Mouse (Mus musculus): ENCODE measurements around the gene Gramd1b. TPM values are rescaled to one million over a fixed set of nuclear protein-coding genes. Genes with fewer than 3 reads are reported as not detected.

Gene Gramd1b
- total RNA-seq, 4 experiments from 2014 or later: 134 to 191 (median 158) TPM

- DNase-seq (ENCODE audit: low spot score in 2 of 2): no peak
These were observed 261.3 kb downstream of the Gramd1b start for GRCm38 (mm10) chr9:40269880-40270279.

DNA sequence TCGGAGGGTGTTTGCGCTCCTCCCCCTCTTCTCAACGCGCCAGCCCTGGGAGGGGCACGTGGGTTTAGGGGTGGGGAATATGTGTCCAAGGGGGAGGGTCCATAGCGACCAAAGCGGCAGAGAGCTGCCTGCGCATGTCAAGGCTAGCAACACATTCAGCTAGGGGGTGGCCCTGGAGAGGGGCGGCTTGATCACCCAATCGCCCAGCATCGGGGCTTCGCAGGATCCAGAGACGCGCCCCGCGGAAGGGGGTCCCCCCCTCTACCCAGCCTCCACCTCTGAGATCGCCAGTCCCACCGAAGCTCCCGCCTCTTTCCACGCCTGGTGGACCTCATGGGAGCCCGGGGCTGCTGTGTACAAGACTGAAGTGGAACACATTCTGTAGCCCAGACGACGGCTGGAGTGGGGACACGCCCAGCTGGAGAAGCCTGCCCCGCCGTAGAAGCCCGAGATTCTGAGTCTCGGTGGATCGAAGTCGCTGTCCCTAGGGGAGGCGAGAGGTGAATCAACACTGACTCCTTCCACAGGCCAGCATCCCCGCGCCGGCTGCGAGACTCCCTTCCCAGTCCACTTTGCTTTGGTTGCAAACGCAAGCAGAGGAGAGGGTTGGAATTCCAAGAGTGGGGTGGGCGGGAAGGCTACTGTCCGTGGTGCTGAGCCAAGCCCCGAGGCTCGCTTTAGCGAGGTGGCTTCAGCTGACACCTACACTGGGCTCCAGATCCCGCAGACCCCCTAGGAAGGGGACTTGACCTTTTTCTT is 261.9 kb downstream of the Gramd1b start, which contains the start of gene Scn3b:
Gene Scn3b (plus strand): TSS at position 115 of the 759 bp plus-strand sequence.
- DNase-seq (ENCODE audit: low spot score in 2 of 2): peak; percentile 85 to 87

DNA sequence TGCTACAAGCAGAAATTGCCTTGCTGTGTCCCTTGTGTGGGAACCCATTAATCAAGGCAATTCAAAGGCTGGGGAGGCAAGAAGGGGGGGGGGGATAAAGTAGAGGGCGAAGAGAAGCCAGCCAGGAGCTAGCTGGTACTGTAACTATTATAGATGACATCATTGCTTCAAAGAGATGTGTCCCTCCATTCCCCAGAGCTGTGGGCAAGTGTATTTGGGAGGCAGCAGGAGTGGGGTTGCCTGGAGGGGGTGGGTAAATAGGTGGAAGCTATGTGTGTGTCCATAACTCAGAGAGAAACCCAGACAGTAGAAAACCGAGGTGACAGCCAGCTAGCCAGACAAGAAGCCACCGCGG is 262.5 kb downstream of the Gramd1b start:
- no peak for DNase-seq (ENCODE audit: low spot score in 2 of 2)

GRCm38 (mm10) chr9:40268040-40268747 is 263.0 kb downstream of the Gramd1b start:
- no peak for DNase-seq (ENCODE audit: low spot score in 2 of 2)

DNA sequence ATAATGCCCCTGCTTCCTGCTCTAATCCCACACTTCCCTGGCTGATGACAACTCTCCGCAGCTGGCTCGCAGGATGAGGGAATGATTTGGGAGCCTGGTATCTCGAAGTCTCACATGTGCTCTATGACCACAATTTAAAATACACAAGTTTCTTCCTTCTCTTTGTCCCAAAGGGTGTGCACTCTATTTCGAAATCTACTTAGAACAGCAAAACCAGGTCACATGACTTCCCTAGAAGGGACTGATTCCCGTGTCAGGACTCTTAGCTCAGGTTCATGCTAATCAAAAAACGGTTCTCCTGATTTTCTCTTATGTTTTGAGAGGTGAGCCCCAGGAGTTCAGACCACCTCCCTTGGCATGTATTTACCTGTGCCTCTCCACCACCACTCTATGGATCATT is 267.3 kb downstream of the Gramd1b start:
- DNase-seq (ENCODE audit: low spot score in 2 of 2): no peak

GRCm38 (mm10) chr9:40252459-40252858 is 278.7 kb downstream of the Gramd1b start:
- DNase-seq (ENCODE audit: low spot score in 2 of 2): no peak

DNA sequence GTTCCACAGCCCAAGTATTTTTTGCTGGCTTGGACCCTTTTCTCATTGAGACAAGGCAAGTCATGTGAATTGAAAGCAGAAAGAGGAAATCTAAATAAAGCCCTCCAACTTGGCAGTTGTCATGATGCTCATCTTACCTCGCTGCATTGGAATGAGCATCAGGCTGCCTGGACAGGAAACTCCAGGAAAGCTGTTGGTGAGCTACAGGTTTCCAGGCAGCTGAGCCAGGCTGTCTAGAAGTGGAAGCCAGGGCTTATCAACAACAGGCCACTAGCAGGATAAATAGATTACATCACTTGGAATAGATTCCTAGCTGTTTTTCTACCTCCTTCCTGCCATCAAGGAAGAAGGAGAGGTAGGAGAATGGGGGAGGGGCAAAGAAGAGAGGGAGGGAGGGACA is 282.1 kb downstream of the Gramd1b start:
- no peak for DNase-seq (ENCODE audit: low spot score in 2 of 2)

DNA sequence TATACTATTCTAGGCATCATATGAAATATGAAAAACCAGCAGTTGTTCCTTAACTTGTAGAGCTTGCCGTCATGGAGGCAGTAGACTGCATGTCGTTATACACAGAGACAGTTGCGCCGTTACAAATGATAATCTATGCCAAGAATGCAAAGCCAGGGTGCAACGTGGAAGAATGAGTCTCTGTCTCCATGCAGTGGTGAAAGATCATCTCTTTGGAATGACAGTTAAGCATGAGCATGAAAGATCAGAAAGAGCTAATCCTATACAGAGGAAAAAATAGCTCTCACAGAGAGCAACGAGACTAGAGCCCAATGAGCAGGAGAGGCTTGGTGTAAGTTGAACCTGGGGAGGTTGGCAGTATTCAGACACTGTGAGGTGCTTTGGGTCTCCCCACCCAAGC is 284.5 kb downstream of the Gramd1b start:
- DNase-seq (ENCODE audit: low spot score in 2 of 2): no peak

GRCm38 (mm10) chr9:40245974-40246665 is 285.1 kb downstream of the Gramd1b start:
- no peak for DNase-seq (ENCODE audit: low spot score in 2 of 2)

- no peak for DNase-seq (ENCODE audit: low spot score in 2 of 2)
These were observed 285.7 kb downstream of the Gramd1b start for GRCm38 (mm10) chr9:40245466-40245865.

Other genes starting within 250 kb of the Gramd1b start
- not detected for gene Gm21915, start 139.2 kb upstream of the Gramd1b start, total RNA-seq (2022)
- gene Clmp, start 154.6 kb upstream of the Gramd1b start, total RNA-seq (2022): 10 to 100 TPM; 24.3 to 28.4 (median 26.3) TPM